Mouse (Mus musculus) brain, embryonic 14.5 days (tissue): ENCODE results near the gene Senp1.

Source experiments
- CTCF ChIP-seq: fragments of 200-500 bp; IDR thresholded peaks from 2 replicates; pipeline ENCODE4 v1.5.1; 2012; ENCODE audit warnings: inconsistent platforms, mild to moderate bottlenecking, moderate library complexity, borderline replicate concordance; ENCODE audit not compliant: insufficient read depth, insufficient read length; ENCODE audit errors: extremely low read depth
- POLR2A ChIP-seq: fragments of 200-500 bp; IDR thresholded peaks from 2 replicates; pipeline ENCODE4 v1.6.1; 2012; ENCODE audit warnings: mild to moderate bottlenecking, inconsistent platforms, borderline replicate concordance; ENCODE audit not compliant: poor library complexity, insufficient read depth, insufficient read length, severe bottlenecking; ENCODE audit errors: extremely low read depth

- TF ChIP-seq CTCF (no peak), POLR2A (no peak)
These were observed 8.9 kb upstream of the Senp1 start for GRCm38 (mm10) chr15:98102401-98102800.
